Mouse (Mus musculus): ENCODE measurements around the gene Depdc1a. TPM values are rescaled to one million over a fixed set of nuclear protein-coding genes. Genes with fewer than 3 reads are reported as not detected.
A peak's percentile ranks its signal among the peaks of the same experiment; 100 is the strongest.
"Not testable (repeated sequence)": the region's sequence is repeated elsewhere in the genome, so short reads cannot be mapped to it uniquely, and the experiment has no call there.

Depdc1a gene
- 27.4 and 32.8 TPM in 2 replicates for polyA plus RNA-seq (2014; fragmentation: Nextera tagmentation; extraction: Ambion mirVana)

DNA sequence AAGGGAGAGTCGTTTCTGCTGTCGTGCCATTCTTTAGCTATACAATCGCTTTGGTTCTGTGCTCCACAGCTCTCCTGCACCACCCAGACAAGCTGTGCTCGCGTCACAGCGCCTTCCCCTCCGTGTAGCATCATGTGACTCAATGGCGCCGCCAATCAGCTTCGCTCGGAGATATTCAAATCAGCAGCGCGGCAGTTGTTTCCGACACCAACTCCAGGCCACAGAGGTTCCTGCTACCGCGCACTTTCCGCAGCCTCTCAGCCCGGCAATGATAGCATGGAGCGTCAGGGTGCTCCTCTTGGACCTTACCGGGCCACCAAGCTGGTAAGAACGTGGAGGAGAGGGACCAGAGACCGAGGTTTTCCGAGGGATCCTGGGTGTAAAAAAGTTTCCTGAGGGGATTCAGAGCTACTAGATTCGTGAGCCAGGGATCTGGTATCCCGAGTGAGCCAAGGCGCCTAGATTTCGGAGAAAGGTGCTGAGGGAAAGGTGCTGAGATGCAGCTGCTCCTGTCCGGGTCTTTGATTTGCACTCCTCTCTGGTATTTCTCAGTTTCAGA is at the start of gene Depdc1a:
Gene Depdc1a, plus strand, starts transcription at position 191 of the 559 bp plus-strand sequence.
- WGBS: 0% methylated on average over 28 of the region's 28 CpGs

DNA sequence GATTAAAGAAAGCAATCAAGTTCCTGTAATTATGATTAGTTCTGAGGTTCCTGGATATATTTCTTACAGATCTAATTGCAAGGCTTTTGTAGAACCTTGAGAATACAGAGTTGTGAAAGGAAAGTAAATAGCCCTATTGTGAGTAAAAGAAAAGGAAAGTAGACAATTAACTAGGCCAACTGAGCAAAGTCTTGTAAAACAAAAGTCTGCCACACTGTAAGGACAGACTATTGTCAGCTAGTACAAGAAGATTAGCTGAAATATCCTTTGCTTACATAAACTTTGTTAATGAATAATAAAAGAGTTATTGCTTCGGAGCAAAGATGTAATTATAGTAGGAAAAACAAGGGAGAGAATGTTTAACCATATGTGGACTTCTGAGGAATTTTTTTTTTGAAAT is 25.2 kb upstream of the Depdc1a start:
- Histone ChIP-seq H3K27me3 (replicated peaks; ENCODE audit: control insufficient read depth, insufficient read depth, low read length) (no peaks in the 10 kb centered on the region), H3K4me3 (ENCODE audit: low read depth, low read length) (no peak overlapping the region), H3K36me3 (ENCODE audit: control insufficient read depth, insufficient read depth, low read length) (no peaks in the 10 kb centered on the region), H3K27ac (ENCODE audit: low read depth, low read length) (no peak overlapping the region), H3K4me1 (replicated peaks; ENCODE audit: control insufficient read depth, insufficient read depth, low read length) (no peaks in the 10 kb centered on the region), H3K9ac (ENCODE audit: low read depth, low read length) (no peak overlapping the region), H3K9me3 (ENCODE audit: control insufficient read depth, low read length) (0 out of 2 replicates have a peak, but pooled peaks cover 3% of the 10 kb centered on the region), H3K4me2 (no peak overlapping the region)
- DNase-seq (ENCODE audit: low spot score) (no peak), ATAC-seq (replicated peaks; ENCODE audit: low FRiP score) (no peak)
- WGBS: 64% methylated on average over 1 of the region's 1 CpGs

More for the DNA sequence above, at the start of gene Depdc1a:
- Histone ChIP-seq H3K27me3 (replicated peaks; ENCODE audit: control insufficient read depth, insufficient read depth, low read length) (no peaks in the 10 kb centered on the region), H3K4me2 (peak within 1 kb of the TSS; percentile 70), H3K4me1 (replicated peaks; ENCODE audit: control insufficient read depth, insufficient read depth, low read length) (no peaks in the 10 kb centered on the region), H3K4me3 (ENCODE audit: low read depth, low read length) (peak within 1 kb of the TSS; percentile 69), H3K36me3 (ENCODE audit: control insufficient read depth, insufficient read depth, low read length) (peaks cover 3% of the 10 kb centered on the region; the same call in 1 of the 2 replicates), H3K9me3 (ENCODE audit: control insufficient read depth, low read length) (no peaks in the 10 kb centered on the region), H3K9ac (ENCODE audit: low read depth, low read length) (peak within 1 kb of the TSS; percentile 85), H3K27ac (ENCODE audit: low read depth, low read length) (peak within 1 kb of the TSS; percentile 70; the same call in 1 of the 2 replicates)
- ATAC-seq (replicated peaks; ENCODE audit: low FRiP score) (peak; percentile 100), DNase-seq (ENCODE audit: low spot score) (peak; percentile 77)

DNA sequence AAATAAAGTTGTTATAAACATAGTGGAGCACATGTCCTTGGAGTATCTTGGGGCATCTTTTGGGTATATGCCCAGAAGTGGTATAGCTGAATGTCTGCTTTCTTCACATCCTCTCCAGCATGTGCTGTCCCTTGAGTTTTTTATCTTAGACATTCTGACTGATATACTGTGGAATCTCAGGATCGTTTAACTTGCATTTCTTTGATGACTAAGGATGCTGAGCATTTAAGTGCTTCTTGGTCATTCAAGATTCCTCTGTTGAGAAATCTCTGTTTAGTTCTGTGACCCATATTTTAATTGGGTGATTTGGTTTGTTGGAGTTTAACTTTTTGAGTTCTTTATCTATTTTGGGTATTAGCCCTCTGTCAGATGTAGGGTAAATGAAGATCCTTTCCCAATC is 19.8 kb upstream of the Depdc1a start:
- H3K4me3 ChIP-seq (ENCODE audit: low read depth, low read length): no peak overlapping the region
- no peak overlapping the region for H3K27ac ChIP-seq (ENCODE audit: low read depth, low read length)
- no peaks in the 10 kb centered on the region for H3K9me3 ChIP-seq (ENCODE audit: control insufficient read depth, low read length)
- 74% methylated on average over 1 of the region's 1 CpGs for WGBS
- no peaks in the 10 kb centered on the region for H3K27me3 ChIP-seq (replicated peaks; ENCODE audit: control insufficient read depth, insufficient read depth, low read length)
- DNase-seq (ENCODE audit: low spot score) (no peak), ATAC-seq (replicated peaks; ENCODE audit: low FRiP score) (no peak)
- no peaks in the 10 kb centered on the region for H3K4me1 ChIP-seq (replicated peaks; ENCODE audit: control insufficient read depth, insufficient read depth, low read length)
- no peaks in the 10 kb centered on the region for H3K36me3 ChIP-seq (ENCODE audit: control insufficient read depth, insufficient read depth, low read length)
- H3K4me2 ChIP-seq: no peak overlapping the region
- H3K9ac ChIP-seq (ENCODE audit: low read depth, low read length): no peak overlapping the region

DNA sequence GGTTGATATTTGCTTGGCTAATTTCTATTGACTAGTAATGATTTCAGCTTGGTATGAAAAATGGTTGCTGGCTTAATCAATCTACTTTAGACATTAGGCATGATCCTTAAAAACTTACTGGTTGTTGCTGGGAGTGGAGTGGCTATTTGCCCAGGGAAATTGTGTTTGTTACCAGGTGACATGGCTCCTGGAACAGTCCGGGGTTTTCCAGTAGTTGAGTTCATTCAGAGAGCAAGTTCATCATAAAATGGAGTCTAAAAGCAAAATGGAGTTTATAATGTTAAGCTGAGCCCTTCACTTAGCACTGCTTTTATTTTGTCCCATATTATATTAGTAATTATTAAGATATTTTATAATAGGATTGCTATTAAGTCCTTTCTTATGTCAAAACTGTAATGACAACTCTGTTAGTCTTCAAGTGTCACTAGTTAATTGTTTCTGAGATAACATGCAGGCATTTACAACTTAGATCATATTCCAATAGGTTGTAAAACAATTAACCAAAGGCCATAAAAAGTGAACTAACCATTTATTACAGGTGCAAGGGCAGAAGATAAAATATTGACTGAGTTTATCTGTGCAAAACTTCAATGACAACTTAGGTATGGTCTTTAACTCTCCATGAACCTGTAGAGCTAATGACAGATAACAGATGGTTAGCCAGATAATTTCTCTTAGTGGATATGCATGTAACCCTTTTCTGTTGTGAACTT is 17.8 kb upstream of the Depdc1a start:
- H3K4me2 ChIP-seq: no peak overlapping the region
- H3K4me1 ChIP-seq (replicated peaks; ENCODE audit: control insufficient read depth, insufficient read depth, low read length): no peaks in the 10 kb centered on the region
- WGBS: 87% methylated on average over 1 of the region's 1 CpGs
- ATAC-seq (replicated peaks; ENCODE audit: low FRiP score): no peak
- no peak for DNase-seq (ENCODE audit: low spot score)
- no peak overlapping the region for H3K9ac ChIP-seq (ENCODE audit: low read depth, low read length)
- no peak overlapping the region for H3K4me3 ChIP-seq (ENCODE audit: low read depth, low read length)
- no peak overlapping the region for H3K27ac ChIP-seq (ENCODE audit: low read depth, low read length)
- no peaks in the 10 kb centered on the region for H3K36me3 ChIP-seq (ENCODE audit: control insufficient read depth, insufficient read depth, low read length)
- no peaks in the 10 kb centered on the region for H3K27me3 ChIP-seq (replicated peaks; ENCODE audit: control insufficient read depth, insufficient read depth, low read length)
- no peaks in the 10 kb centered on the region for H3K9me3 ChIP-seq (ENCODE audit: control insufficient read depth, low read length)

DNA sequence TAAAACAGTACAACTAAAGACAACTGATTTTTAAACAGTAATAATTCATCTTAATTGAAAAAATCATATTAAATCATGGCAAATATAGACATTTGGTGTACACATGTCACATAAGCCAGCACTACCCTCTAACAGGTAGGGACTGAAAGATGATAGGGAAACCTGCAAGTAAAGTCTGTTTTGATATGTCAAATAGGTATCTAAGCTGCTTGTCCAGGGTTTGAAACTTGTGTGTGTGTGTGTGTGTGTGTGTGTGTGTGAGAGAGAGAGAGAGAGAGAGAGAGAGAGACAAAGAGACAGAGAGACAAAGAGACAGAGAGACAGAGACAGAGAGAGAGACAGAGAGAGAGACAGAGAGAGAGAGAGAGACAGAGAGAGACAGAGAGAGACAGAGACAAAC is 524 bp upstream of the Depdc1a start:
- not testable (repeated sequence) for H3K36me3 ChIP-seq (ENCODE audit: control insufficient read depth, insufficient read depth, low read length); H3K4me1 ChIP-seq (replicated peaks; ENCODE audit: control insufficient read depth, insufficient read depth, low read length); ATAC-seq (replicated peaks; ENCODE audit: low FRiP score); DNase-seq (ENCODE audit: low spot score); H3K27ac ChIP-seq (ENCODE audit: low read depth, low read length); H3K27me3 ChIP-seq (replicated peaks; ENCODE audit: control insufficient read depth, insufficient read depth, low read length); H3K9me3 ChIP-seq (ENCODE audit: control insufficient read depth, low read length)
- Histone ChIP-seq H3K4me3 (ENCODE audit: low read depth, low read length) (peak overlapping the region; percentile 69), H3K9ac (ENCODE audit: low read depth, low read length) (peak overlapping the region; percentile 85), H3K4me2 (peak overlapping the region; percentile 70)

DNA sequence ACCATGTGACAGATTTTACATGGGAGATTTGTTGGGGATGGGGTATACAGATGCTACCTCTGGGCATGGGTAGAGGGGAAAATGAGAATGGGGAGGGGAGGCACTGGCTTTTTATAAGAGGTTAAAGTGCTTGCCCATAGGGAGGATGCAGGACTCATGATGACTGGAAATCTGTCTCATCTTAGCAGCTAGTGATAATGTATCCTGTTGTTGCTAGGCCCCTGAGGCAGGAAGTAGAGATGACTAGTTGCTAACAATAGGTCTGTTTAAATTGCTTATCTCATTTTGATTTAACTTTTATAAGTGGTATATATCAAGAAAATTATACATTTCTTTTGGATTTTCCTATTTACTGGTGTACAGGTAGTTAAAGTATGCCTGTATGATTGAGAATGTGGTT is 13.7 kb downstream of the Depdc1a start:
- DNase-seq (ENCODE audit: low spot score) (no peak), ATAC-seq (replicated peaks; ENCODE audit: low FRiP score) (no peak)
- Histone ChIP-seq H3K27ac (ENCODE audit: low read depth, low read length) (no peak overlapping the region), H3K4me1 (replicated peaks; ENCODE audit: control insufficient read depth, insufficient read depth, low read length) (no peaks in the 10 kb centered on the region), H3K36me3 (ENCODE audit: control insufficient read depth, insufficient read depth, low read length) (no peaks in the 10 kb centered on the region), H3K27me3 (replicated peaks; ENCODE audit: control insufficient read depth, insufficient read depth, low read length) (no peaks in the 10 kb centered on the region), H3K4me3 (ENCODE audit: low read depth, low read length) (no peak overlapping the region), H3K9me3 (ENCODE audit: control insufficient read depth, low read length) (no peaks in the 10 kb centered on the region), H3K9ac (ENCODE audit: low read depth, low read length) (no peak overlapping the region), H3K4me2 (no peak overlapping the region)

DNA sequence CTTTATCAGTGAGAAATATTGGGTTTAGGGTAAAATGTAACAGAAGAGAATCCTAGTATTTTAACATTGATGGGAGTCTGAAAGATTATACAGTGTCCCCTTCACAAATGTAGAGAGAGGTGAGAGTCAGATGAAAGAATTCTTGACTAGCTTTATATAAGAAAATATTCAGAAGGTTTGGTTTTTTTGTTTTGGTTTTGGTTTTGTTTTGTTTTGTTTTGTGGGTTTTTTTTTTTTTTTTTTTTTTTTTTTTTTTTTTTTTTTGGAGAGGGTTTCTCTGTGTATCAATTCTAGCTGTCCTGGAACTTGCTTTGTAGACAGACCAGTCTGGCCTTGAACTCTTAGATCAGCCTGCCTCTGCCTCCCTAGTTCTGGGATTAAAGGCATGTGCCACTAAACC is 33.3 kb downstream of the Depdc1a start:
- no peak for ATAC-seq (replicated peaks; ENCODE audit: low FRiP score)
- H3K27me3 ChIP-seq (replicated peaks; ENCODE audit: control insufficient read depth, insufficient read depth, low read length): no peaks in the 10 kb centered on the region
- H3K4me3 ChIP-seq (ENCODE audit: low read depth, low read length): no peak overlapping the region
- H3K9me3 ChIP-seq (ENCODE audit: control insufficient read depth, low read length): no peaks in the 10 kb centered on the region
- H3K27ac ChIP-seq (ENCODE audit: low read depth, low read length): no peak overlapping the region
- no peak overlapping the region for H3K4me2 ChIP-seq
- no peaks in the 10 kb centered on the region for H3K4me1 ChIP-seq (replicated peaks; ENCODE audit: control insufficient read depth, insufficient read depth, low read length)
- no peak overlapping the region for H3K9ac ChIP-seq (ENCODE audit: low read depth, low read length)
- no peaks in the 10 kb centered on the region for H3K36me3 ChIP-seq (ENCODE audit: control insufficient read depth, insufficient read depth, low read length)
- no peak for DNase-seq (ENCODE audit: low spot score)

DNA sequence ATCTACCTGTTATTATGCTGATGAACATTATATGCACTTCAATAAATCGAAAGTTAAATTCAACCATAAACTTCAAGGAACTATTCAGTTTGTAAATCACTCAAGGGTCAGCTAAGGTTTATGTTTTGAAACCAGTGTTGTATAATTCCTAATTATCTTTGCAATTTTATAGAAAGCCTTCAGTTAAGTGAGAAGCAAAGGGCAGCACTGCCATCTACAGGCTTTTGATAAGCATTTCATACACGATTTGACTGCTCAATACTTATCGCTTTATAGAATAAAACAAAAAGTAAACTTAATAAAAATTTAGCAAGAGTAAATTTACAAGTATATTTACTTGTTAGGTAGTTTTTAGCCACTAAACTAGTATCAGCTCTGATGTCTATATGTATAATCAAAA is 53.1 kb downstream of the Depdc1a start:
- 69% methylated on average over 3 of the region's 3 CpGs for WGBS
- ATAC-seq (replicated peaks; ENCODE audit: low FRiP score): no peak
- Histone ChIP-seq H3K4me3 (ENCODE audit: low read depth, low read length) (no peak overlapping the region), H3K9ac (ENCODE audit: low read depth, low read length) (no peak overlapping the region), H3K27ac (ENCODE audit: low read depth, low read length) (no peak overlapping the region), H3K36me3 (ENCODE audit: control insufficient read depth, insufficient read depth, low read length) (no peaks in the 10 kb centered on the region), H3K4me1 (replicated peaks; ENCODE audit: control insufficient read depth, insufficient read depth, low read length) (no peaks in the 10 kb centered on the region), H3K27me3 (replicated peaks; ENCODE audit: control insufficient read depth, insufficient read depth, low read length) (no peaks in the 10 kb centered on the region), H3K9me3 (ENCODE audit: control insufficient read depth, low read length) (no peaks in the 10 kb centered on the region), H3K4me2 (no peak overlapping the region)
- DNase-seq (ENCODE audit: low spot score): no peak

DNA sequence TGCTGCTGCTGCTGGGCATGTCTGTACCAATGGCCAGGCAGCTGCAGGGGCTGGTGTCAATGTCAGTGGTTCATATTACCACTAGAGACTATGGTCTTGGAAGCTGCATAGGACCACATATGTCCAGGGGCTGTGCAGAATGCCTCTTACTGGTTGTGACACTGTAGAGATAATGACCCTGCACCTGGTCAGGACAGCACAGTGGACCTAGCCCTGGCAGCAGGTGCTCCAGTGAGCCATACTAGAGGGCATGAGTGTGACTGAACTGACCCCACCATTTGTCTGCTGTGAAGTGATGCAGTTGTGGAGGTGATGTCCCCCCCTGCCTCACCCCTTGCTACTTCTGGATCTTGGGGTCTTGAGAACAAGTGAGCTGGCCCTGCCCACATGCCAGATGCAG is 55.0 kb downstream of the Depdc1a start:
- Histone ChIP-seq H3K36me3 (ENCODE audit: control insufficient read depth, insufficient read depth, low read length) (no peaks in the 10 kb centered on the region), H3K9me3 (ENCODE audit: control insufficient read depth, low read length) (no peaks in the 10 kb centered on the region), H3K4me3 (ENCODE audit: low read depth, low read length) (no peak overlapping the region), H3K27me3 (replicated peaks; ENCODE audit: control insufficient read depth, insufficient read depth, low read length) (no peaks in the 10 kb centered on the region), H3K4me1 (replicated peaks; ENCODE audit: control insufficient read depth, insufficient read depth, low read length) (no peaks in the 10 kb centered on the region), H3K4me2 (no peak overlapping the region), H3K27ac (ENCODE audit: low read depth, low read length) (no peak overlapping the region), H3K9ac (ENCODE audit: low read depth, low read length) (no peak overlapping the region)
- DNase-seq (ENCODE audit: low spot score): no peak
- 0 out of 2 replicates have a peak, but pooled peaks have one; percentile 39 for ATAC-seq (replicated peaks; ENCODE audit: low FRiP score)

All from liver, embryonic 11.5 days (tissue).